ENCODE assay signal across 30 mouse cellular contexts in genomic region chr2:130568921-130569320, GRCm38 (mm10). TPM values are rescaled to one million over a fixed set of nuclear protein-coding genes. Genes with fewer than 3 reads are reported as not detected.
DNase-seq lines count a peak whose midpoint lies in the region; ATAC-seq and TF ChIP-seq lines count a peak whose summit lies in the region.
"Had no signal": no experiment of that assay in that cellular context is flagged by ENCODE, and none has a peak within 500 bp of the region (broad histone marks: within the 10 kb centered on the region; RNA-seq: fewer than 3 reads in every experiment).

No protein-coding gene starts in this region.

- no peak for TF ChIP-seq POLR2A in kidney, adult 2 months (IDR thresholded peaks at IDR 0.05; ENCODE audit: low read depth, low read length)

- TF ChIP-seq CTCF in kidney, adult 2 months (conservative IDR thresholded peaks at IDR 0.05; ENCODE audit: insufficient read depth, insufficient read length, low read depth, low read length) = no peak

- no peak for ATAC-seq in midbrain, embryonic 11.5 days (ENCODE audit: low FRiP score)
- ATAC-seq: forebrain, embryonic 14.5 days; forebrain, postnatal 0 days; Patski had no signal

- no peak overlapping the region for H3K4me2 ChIP-seq in midbrain, embryonic 11.5 days
- H3K4me2 ChIP-seq: embryonic facial prominence, embryonic 12.5 days; embryonic facial prominence, embryonic 15.5 days; heart, embryonic 11.5 days; hindbrain, embryonic 12.5 days had no signal

- no peaks in the 10 kb centered on the region for H3K27me3 ChIP-seq in kidney, adult 2 months (replicated peaks; ENCODE audit: control insufficient read depth, insufficient read depth, low read length)
- H3K27me3 ChIP-seq in midbrain, embryonic 11.5 days (ENCODE audit: control insufficient read depth, insufficient read depth, low read length) = no peaks in the 10 kb centered on the region
- H3K27me3 ChIP-seq: CH12.LX; embryonic facial prominence, embryonic 12.5 days; Patski had no signal

- H3K36me3 ChIP-seq in kidney, adult 2 months (ENCODE audit: control insufficient read depth, insufficient read depth, low read length) = no peaks in the 10 kb centered on the region
- peaks cover 2% of the 10 kb centered on the region; the same call in 1 of the 2 replicates for H3K36me3 ChIP-seq in midbrain, embryonic 11.5 days (ENCODE audit: control insufficient read depth, insufficient read depth, low read length)

- H3K27ac ChIP-seq in kidney, adult 2 months (ENCODE audit: insufficient read depth, low read depth, low read length) = no peak overlapping the region
- H3K27ac ChIP-seq in midbrain, embryonic 11.5 days (ENCODE audit: low read depth, low read length) = no peak overlapping the region
- H3K27ac ChIP-seq: embryonic facial prominence, embryonic 12.5 days; embryonic facial prominence, embryonic 15.5 days; gastrocnemius, adult 2 months; hindbrain, embryonic 12.5 days had no signal

- H3K4me1 ChIP-seq in kidney, adult 2 months (ENCODE audit: control insufficient read depth, insufficient read depth, low read length) = peaks cover 5% of the 10 kb centered on the region; the same call in 1 of the 2 replicates
- H3K4me1 ChIP-seq in midbrain, embryonic 11.5 days (ENCODE audit: control insufficient read depth, insufficient read depth, low read length) = peaks cover 10% of the 10 kb centered on the region

- 43% methylated on average over 4 of the region's 4 CpGs for WGBS in kidney, adult 2 months
- 69% methylated on average over 4 of the region's 4 CpGs for WGBS in midbrain, embryonic 11.5 days

- H3K9ac ChIP-seq in midbrain, embryonic 11.5 days (ENCODE audit: low read length) = no peak overlapping the region
- H3K9ac ChIP-seq: embryonic facial prominence, embryonic 12.5 days; embryonic facial prominence, embryonic 15.5 days; forebrain, postnatal 0 days; hindbrain, embryonic 12.5 days had no signal

- H3K4me3 ChIP-seq in kidney, adult 2 months (ENCODE audit: insufficient read depth, low read depth, low read length) = no peak overlapping the region
- no peak overlapping the region for H3K4me3 ChIP-seq in midbrain, embryonic 11.5 days (ENCODE audit: low read depth, low read length)
- H3K4me3 ChIP-seq: embryonic facial prominence, embryonic 12.5 days; embryonic facial prominence, embryonic 15.5 days; gastrocnemius, adult 2 months; hindbrain, embryonic 12.5 days had no signal

- peak; percentile 65 for DNase-seq in kidney, adult 2 months
- DNase-seq in kidney, postnatal 10 days = no peak
- DNase-seq in kidney, postnatal 14 days = peak; percentile 58
- no peak for DNase-seq in kidney, adult 18-20 months
- DNase-seq in adipocyte (ENCODE audit: low spot score) = peak; percentile 78
- peak; percentile 49 to 61 for DNase-seq in kidney, postnatal 36 days
- DNase-seq in midbrain, embryonic 11.5 days (ENCODE audit: low spot score, missing footprints) = no peak
- DNase-seq: adrenal gland, adult 2 months; adrenal gland, postnatal 14 days; B cell, adult 2 months; cerebellum, adult 11 months; cerebellum, adult 2 months; cerebellum, adult 9-11 months; cerebellum, postnatal 25 days; forebrain, postnatal 0 days; gastrocnemius, adult 2 months; gastrocnemius, postnatal 14 days; heart, adult 11 months had no signal

- no peaks in the 10 kb centered on the region for H3K9me3 ChIP-seq in midbrain, embryonic 11.5 days (ENCODE audit: control insufficient read depth, low read length)
- H3K9me3 ChIP-seq: embryonic facial prominence, embryonic 12.5 days; embryonic facial prominence, embryonic 15.5 days; G1E; hindbrain, embryonic 12.5 days had no signal

RNA-seq across cellular contexts. Expression of gene Mrps26, which starts 5.4 kb away (rescaled TPM):
- polyA plus RNA-seq in kidney, adult 2 months (2012; rRNA removed) = 86.9 and 116 TPM in 2 replicates
- polyA plus RNA-seq in midbrain, embryonic 11.5 days (2014; fragmentation: Nextera tagmentation; extraction: Ambion mirVana) = 75.2 and 78.6 TPM in 2 replicates

RNA-seq across cellular contexts. Expression of gene Oxt, which starts 7.1 kb away (rescaled TPM):
- polyA plus RNA-seq in kidney, adult 2 months (2012; rRNA removed) = not detected in 2 replicates
- not detected in 2 replicates for polyA plus RNA-seq in midbrain, embryonic 11.5 days (2014; fragmentation: Nextera tagmentation; extraction: Ambion mirVana)
- polyA plus RNA-seq: adrenal gland, adult 2 months; embryonic facial prominence, embryonic 12.5 days; embryonic facial prominence, embryonic 15.5 days; forebrain, embryonic 11.5 days; forebrain, embryonic 14.5 days; frontal cortex, adult 2 months; G1E; heart, embryonic 11.5 days; heart, embryonic 14.5 days; heart, postnatal 0 days; hindbrain, embryonic 12.5 days; Patski had no signal

RNA-seq across cellular contexts. Expression of gene Avp, which starts 13.4 kb away (rescaled TPM):
- not detected in 2 replicates for polyA plus RNA-seq in kidney, adult 2 months (2012; rRNA removed)
- not detected in 2 replicates for polyA plus RNA-seq in midbrain, embryonic 11.5 days (2014; fragmentation: Nextera tagmentation; extraction: Ambion mirVana)
- polyA plus RNA-seq: adrenal gland, adult 2 months; cerebellum, adult 2 months; embryonic facial prominence, embryonic 12.5 days; embryonic facial prominence, embryonic 15.5 days; forebrain, embryonic 11.5 days; G1E; heart, embryonic 14.5 days; hindbrain, embryonic 12.5 days; Patski had no signal

Comparison
In these comparisons a context has a peak if more than half of its experiments do, and no peak if none do; other contexts are left out.
1. DNase-seq: peak in kidney, adult 2 months (single experiment), kidney, postnatal 14 days (single experiment), adipocyte (single experiment) and kidney, postnatal 36 days (2 of 2); none in kidney, postnatal 10 days (single experiment), kidney, adult 18-20 months (single experiment) and midbrain, embryonic 11.5 days (single experiment).